Mouse (Mus musculus): ENCODE results near the gene Ly6c1. TPM values are rescaled to one million over a fixed set of nuclear protein-coding genes. Genes with fewer than 3 reads are reported as not detected.
"Not testable (repeated sequence)": the region's sequence is repeated elsewhere in the genome, so short reads cannot be mapped to it uniquely, and the experiment has no call there.

Ly6c1 gene
- total and polyA plus RNA-seq, 2 experiments = 1.2 to 1.9 TPM

DNA sequence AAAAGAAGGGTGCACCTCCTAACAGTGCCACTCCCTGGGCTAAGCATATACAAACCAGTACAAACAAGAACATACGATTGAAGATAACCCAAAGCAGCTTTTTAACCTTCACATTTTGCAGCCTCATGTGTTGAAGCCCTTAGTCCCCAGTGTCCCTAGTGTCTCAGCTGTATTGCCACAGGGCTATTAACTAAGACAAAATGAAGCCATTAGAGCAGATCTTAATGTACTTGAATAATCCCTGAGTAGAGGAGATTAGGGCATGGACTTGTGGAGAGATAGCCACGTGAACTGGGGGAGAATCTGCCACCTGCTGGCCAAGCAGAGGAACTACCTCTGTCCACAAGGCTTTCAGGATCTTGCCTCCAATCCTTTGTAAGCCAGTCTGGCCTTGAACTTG, 29.2 kb downstream of the Ly6c1 start:
- not testable (repeated sequence) for H3K27ac ChIP-seq (replicated peaks; ENCODE audit: insufficient read depth, low read depth, low read length); H3K36me3 ChIP-seq (ENCODE audit: control insufficient read depth, insufficient read depth, low read length); H3K9ac ChIP-seq (ENCODE audit: low read depth, low read length); H3K79me2 ChIP-seq (ENCODE audit: control insufficient read depth, insufficient read depth, low read length); H3K4me3 ChIP-seq (ENCODE audit: insufficient read depth, low read depth, low read length); H3K27me3 ChIP-seq (ENCODE audit: control insufficient read depth, insufficient read depth, low read length); H3K4me1 ChIP-seq (ENCODE audit: control insufficient read depth, insufficient read depth, low read length)
- 45% methylated on average over 2 of the region's 2 CpGs for WGBS
- DNase-seq (ENCODE audit: extremely low read depth, low read depth, low spot score) = peak; percentile 51
- peak; percentile 78 for TF ChIP-seq CTCF (IDR thresholded peaks at IDR 0.05; ENCODE audit: low read depth, low read length)

Other genes with a start within 250 kb of the Ly6c1 start
- not detected in 2 replicates for gene Gml2, start 229.8 kb downstream of the Ly6c1 start, total RNA-seq (2014; rRNA removed)
- not detected in 2 replicates for gene Gml2, start 229.8 kb downstream of the Ly6c1 start, polyA plus RNA-seq (2012; rRNA removed)
- not detected in 2 replicates for gene 2010109I03Rik, start 151.8 kb downstream of the Ly6c1 start, total RNA-seq (2014; rRNA removed)
- 0.10 and 0.16 TPM in 2 replicates for gene 2010109I03Rik, start 151.8 kb downstream of the Ly6c1 start, polyA plus RNA-seq (2012; rRNA removed)
- not detected in 2 replicates for gene Ly6i, start 65.4 kb downstream of the Ly6c1 start, total RNA-seq (2014; rRNA removed)
- gene Ly6i, start 65.4 kb downstream of the Ly6c1 start, polyA plus RNA-seq (2012; rRNA removed) = not detected in 2 replicates
- gene Ly6a, start 50.8 kb downstream of the Ly6c1 start, total RNA-seq (2014; rRNA removed) = 12.4 and 22.7 TPM in 2 replicates
- 13.9 and 26.3 TPM in 2 replicates for gene Ly6a, start 50.8 kb downstream of the Ly6c1 start, polyA plus RNA-seq (2012; rRNA removed)
- gene Ly6c2, start 63.1 kb upstream of the Ly6c1 start, total RNA-seq (2014; rRNA removed) = 1.2 and 2.2 TPM in 2 replicates
- gene Ly6c2, start 63.1 kb upstream of the Ly6c1 start, polyA plus RNA-seq (2012; rRNA removed) = 3.7 and 6.6 TPM in 2 replicates
- gene Ly6g, start 106.4 kb upstream of the Ly6c1 start, total RNA-seq (2014; rRNA removed) = not detected in 2 replicates
- gene Ly6g, start 106.4 kb upstream of the Ly6c1 start, polyA plus RNA-seq (2012; rRNA removed) = not detected in 2 replicates
- gene BC025446, start 167.5 kb upstream of the Ly6c1 start, total RNA-seq (2014; rRNA removed) = 272 and 380 TPM in 2 replicates
- 148 and 160 TPM in 2 replicates for gene BC025446, start 167.5 kb upstream of the Ly6c1 start, polyA plus RNA-seq (2012; rRNA removed)
- 0.65 TPM in 1 of 2 replicates, not detected in the other for gene Ly6f, start 219.6 kb upstream of the Ly6c1 start, total RNA-seq (2014; rRNA removed)
- 0.15 and 0.40 TPM in 2 replicates for gene Ly6f, start 219.6 kb upstream of the Ly6c1 start, polyA plus RNA-seq (2012; rRNA removed)

Data from liver, adult 2 months (tissue).